Mouse (Mus musculus): ENCODE measurements at regions not wholly inside any gene's neighbourhood (a gene's known extent, or its start where the extent isn't known, plus 50 kb on each side); places are given as distances from the start of the nearest gene placed in this dataset.

GRCm38 (mm10) chr16:74814386-74814785, 402.8 kb upstream of the Robo2 start:
- TF ChIP-seq CTCF (IDR thresholded peaks at IDR 0.05; ENCODE audit: low read depth) (no peak), EP300 (IDR thresholded peaks at IDR 0.05; ENCODE audit: low read depth) (no peak)

Data from liver, postnatal 0 days (tissue).